Mouse (Mus musculus) megakaryocyte, embryonic 14.5 days (primary cell): ENCODE data around the gene 1700069L16Rik. TPM values are rescaled to one million over a fixed set of nuclear protein-coding genes. Genes with fewer than 3 reads are reported as not detected.

ENCODE experiments used
- H3K27me3 ChIP-seq: replicated peaks from 2 replicates; pipeline ENCODE3; 2012; ENCODE audit warnings: inconsistent platforms
- H3K36me3 ChIP-seq: replicated peaks from 2 replicates; pipeline ENCODE3; 2012; ENCODE audit warnings: low read length, inconsistent platforms, mixed read lengths
- H3K4me1 ChIP-seq: 2 replicates; pipeline ENCODE4 v1.6.1; 2012; ENCODE audit warnings: inconsistent platforms
- H3K4me3 ChIP-seq: replicated peaks from 2 replicates; pipeline ENCODE3; 2012; ENCODE audit warnings: moderate library complexity, mild to moderate bottlenecking, inconsistent platforms
- H3K9me3 ChIP-seq: 2 replicates; pipeline ENCODE4 v1.6.1; 2012; ENCODE audit warnings: inconsistent platforms
- FLI1 ChIP-seq: IDR thresholded peaks from 2 replicates; pipeline ENCODE4 v1.6.1; 2012; ENCODE audit warnings: low read length, inconsistent platforms, mixed read lengths
- GATA1 ChIP-seq: IDR thresholded peaks from 3 replicates; pipeline ENCODE4 v1.6.1; 2012; ENCODE audit warnings: mixed read lengths, low read length, inconsistent platforms, borderline replicate concordance
- polyA plus RNA-seq: library from polyadenylated mRNA; stranded (reverse); fragments of >175 nt; gene quantifications from 2 replicates; pipeline ENCODE4 v1.2.3, GENCODE M21; 2012; ENCODE audit warnings: low replicate concordance; ENCODE audit not compliant: insufficient read depth

Gene 1700069L16Rik
- polyA plus RNA-seq, 1 experiment: not detected

- Histone ChIP-seq H3K36me3 (no peaks in the 10 kb centered on the region), H3K4me3 (peak within 1 kb of the TSS; percentile 83), H3K27me3 (peaks cover 60% of the 10 kb centered on the region), H3K4me1 (peaks cover 34% of the 10 kb centered on the region), H3K9me3 (no peaks in the 10 kb centered on the region)
- TF ChIP-seq FLI1 (no peak), GATA1 (no peak)
These were observed 74.3 kb downstream of the 1700069L16Rik start, which contains the start of gene Cmklr1 for GRCm38 (mm10) chr5:113650035-113650865. Cmklr1 (minus strand) TSS chr5:113650426.

- H3K36me3 ChIP-seq: no peaks in the 10 kb centered on the region
- peak overlapping the region; percentile 19 for H3K4me3 ChIP-seq
- H3K9me3 ChIP-seq: no peaks in the 10 kb centered on the region
- H3K4me1 ChIP-seq: peaks cover 42% of the 10 kb centered on the region
- no peak for TF ChIP-seq FLI1
- no peak for TF ChIP-seq GATA1
- peaks cover 70% of the 10 kb centered on the region for H3K27me3 ChIP-seq
These were observed 75.8 kb downstream of the 1700069L16Rik start for GRCm38 (mm10) chr5:113648647-113649211.

- Histone ChIP-seq H3K27me3 (peaks cover 72% of the 10 kb centered on the region), H3K4me3 (no peak overlapping the region), H3K4me1 (peaks cover 53% of the 10 kb centered on the region), H3K36me3 (no peaks in the 10 kb centered on the region), H3K9me3 (no peaks in the 10 kb centered on the region)
- TF ChIP-seq FLI1 (no peak), GATA1 (no peak)
These were observed 77.4 kb downstream of the 1700069L16Rik start for GRCm38 (mm10) chr5:113647141-113647540.

GRCm38 (mm10) chr5:113644520-113644919 is 80.1 kb downstream of the 1700069L16Rik start:
- no peaks in the 10 kb centered on the region for H3K9me3 ChIP-seq
- no peak for TF ChIP-seq GATA1
- no peak for TF ChIP-seq FLI1
- peaks cover 70% of the 10 kb centered on the region for H3K27me3 ChIP-seq
- peak overlapping the region; percentile 25 for H3K4me3 ChIP-seq
- H3K4me1 ChIP-seq: peaks cover 58% of the 10 kb centered on the region
- H3K36me3 ChIP-seq: no peaks in the 10 kb centered on the region

GRCm38 (mm10) chr5:113643107-113643848 is 81.3 kb downstream of the 1700069L16Rik start:
- Histone ChIP-seq H3K36me3 (no peaks in the 10 kb centered on the region), H3K9me3 (no peaks in the 10 kb centered on the region), H3K4me1 (peaks cover 54% of the 10 kb centered on the region), H3K4me3 (peak overlapping the region; percentile 59), H3K27me3 (peaks cover 71% of the 10 kb centered on the region)
- TF ChIP-seq FLI1 (no peak), GATA1 (no peak)

Other genes starting within 250 kb of the 1700069L16Rik start
- not detected in 2 replicates for gene Wscd2, start 234.4 kb downstream of the 1700069L16Rik start, polyA plus RNA-seq
- gene Cmklr1, start 74.3 kb downstream of the 1700069L16Rik start, polyA plus RNA-seq: 4.3 TPM in 1 of 2 replicates, not detected in the other
- gene Ficd, start 11.0 kb upstream of the 1700069L16Rik start, polyA plus RNA-seq: 1.2 and 2.4 TPM in 2 replicates
- gene Sart3, start 47.7 kb upstream of the 1700069L16Rik start, polyA plus RNA-seq: 9.0 and 14.3 TPM in 2 replicates
- 39.7 and 56.2 TPM in 2 replicates for gene Iscu, start 48.0 kb upstream of the 1700069L16Rik start, polyA plus RNA-seq
- gene Tmem119, start 75.7 kb upstream of the 1700069L16Rik start, polyA plus RNA-seq: 4.0 TPM in 1 of 2 replicates, not detected in the other
- gene Selplg, start 107.9 kb upstream of the 1700069L16Rik start, polyA plus RNA-seq: 39.4 and 167 TPM in 2 replicates
- gene Coro1c, start 184.0 kb upstream of the 1700069L16Rik start, polyA plus RNA-seq: 132 and 208 TPM in 2 replicates